Mouse (Mus musculus): ENCODE measurements around the gene Lclat1. TPM values are rescaled to one million over a fixed set of nuclear protein-coding genes. Genes with fewer than 3 reads are reported as not detected.
"Not testable (repeated sequence)": the region's sequence is repeated elsewhere in the genome, so short reads cannot be mapped to it uniquely, and the experiment has no call there.

The Lclat1 gene
- polyA plus RNA-seq, 1 experiment from 2014 or later = 12.9 TPM

DNA sequence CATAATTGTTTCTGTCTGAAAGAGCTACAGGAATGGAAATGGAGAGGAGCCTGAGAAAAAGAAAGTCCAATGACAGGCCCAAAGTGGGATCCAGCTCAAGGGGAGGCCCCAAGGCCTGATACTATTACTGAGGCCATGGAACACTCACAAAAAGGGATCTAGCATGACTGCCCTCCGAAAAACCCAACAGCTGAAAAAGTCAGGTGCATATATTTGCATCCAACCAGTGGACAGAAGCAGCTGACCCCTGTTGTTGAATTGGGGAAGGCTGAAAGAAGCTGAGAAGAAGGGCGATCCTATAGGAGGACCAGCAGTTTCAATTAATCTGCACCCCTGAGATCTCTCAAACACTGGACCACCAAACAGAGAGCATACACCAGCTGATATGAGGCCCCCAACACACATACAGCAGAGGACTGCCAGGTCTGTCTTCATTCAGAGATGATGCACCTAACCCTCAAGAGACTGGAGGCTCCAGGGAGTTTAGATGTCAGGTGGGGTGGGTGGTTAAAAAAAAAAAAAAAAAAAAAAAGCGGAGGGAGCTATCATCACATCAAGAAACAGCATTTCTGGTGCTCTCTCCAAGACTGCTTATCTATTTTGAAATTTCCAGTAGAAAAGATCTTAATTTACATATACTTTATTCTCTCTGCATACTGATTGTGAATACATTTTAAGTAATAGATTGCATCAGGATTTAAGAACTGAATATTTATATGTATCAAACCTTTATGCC lies 45.2 kb downstream of the Lclat1 start:
- not testable (repeated sequence) for H3K9ac ChIP-seq (replicated peaks); ATAC-seq (ENCODE audit: low FRiP score); H3K36me3 ChIP-seq; H3K4me3 ChIP-seq (replicated peaks); H3K27ac ChIP-seq (replicated peaks); H3K4me1 ChIP-seq; H3K4me2 ChIP-seq; H3K9me3 ChIP-seq (replicated peaks); H3K27me3 ChIP-seq (replicated peaks)
- 94% methylated on average over 3 of the region's 3 CpGs for WGBS

DNA sequence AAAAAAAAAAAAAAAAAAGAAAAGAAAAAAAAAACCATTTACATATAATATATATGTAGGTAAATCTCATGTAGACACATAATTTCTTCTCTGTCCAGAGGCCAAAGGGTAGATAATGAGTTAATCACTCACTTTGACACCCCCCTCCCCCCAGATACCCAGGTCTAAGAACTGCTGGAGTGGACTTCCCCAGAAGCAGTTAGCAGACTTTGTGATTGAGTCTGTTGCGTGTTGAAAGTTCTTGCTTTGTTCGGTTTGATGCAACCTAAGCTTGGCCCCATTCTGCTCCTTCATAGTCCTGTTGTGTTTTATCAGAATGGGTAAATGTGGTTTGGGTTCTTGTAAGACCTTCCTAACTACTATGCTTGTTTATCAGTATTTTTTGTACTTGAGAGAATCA lies 45.9 kb downstream of the Lclat1 start:
- H3K27me3 ChIP-seq (replicated peaks) = no peaks in the 10 kb centered on the region
- no peaks in the 10 kb centered on the region for H3K36me3 ChIP-seq
- H3K4me2 ChIP-seq = no peak overlapping the region
- H3K9ac ChIP-seq (replicated peaks) = no peak overlapping the region
- no peak overlapping the region for H3K27ac ChIP-seq (replicated peaks)
- H3K4me1 ChIP-seq = no peaks in the 10 kb centered on the region
- no peak for ATAC-seq (ENCODE audit: low FRiP score)
- 93% methylated on average over 2 of the region's 2 CpGs for WGBS
- no peak overlapping the region for H3K4me3 ChIP-seq (replicated peaks)
- H3K9me3 ChIP-seq (replicated peaks) = no peaks in the 10 kb centered on the region

DNA sequence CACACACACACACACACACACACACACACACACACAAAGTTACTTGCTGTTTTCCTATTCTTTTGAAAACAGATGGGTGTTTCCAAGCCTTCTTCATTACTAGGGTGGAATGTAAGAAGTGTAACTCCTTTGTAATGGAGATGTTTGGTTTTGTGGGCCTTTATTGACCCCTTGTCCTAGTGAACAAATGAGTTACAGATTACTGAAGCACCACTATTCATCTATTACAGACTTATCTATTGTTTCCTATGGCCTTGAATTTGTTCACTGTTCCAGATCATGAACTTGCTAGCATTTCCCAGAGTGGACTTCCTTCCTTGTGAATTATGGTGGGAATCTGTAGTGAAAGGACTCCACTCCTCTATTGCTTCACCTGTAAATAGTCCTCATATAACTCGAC lies 48.8 kb downstream of the Lclat1 start:
- H3K4me2 ChIP-seq = no peak overlapping the region
- no peak overlapping the region for H3K9ac ChIP-seq (replicated peaks)
- no peaks in the 10 kb centered on the region for H3K4me1 ChIP-seq
- WGBS = 40% methylated on average over 1 of the region's 1 CpGs
- no peaks in the 10 kb centered on the region for H3K27me3 ChIP-seq (replicated peaks)
- no peak overlapping the region for H3K4me3 ChIP-seq (replicated peaks)
- no peaks in the 10 kb centered on the region for H3K36me3 ChIP-seq
- no peak overlapping the region for H3K27ac ChIP-seq (replicated peaks)
- ATAC-seq (ENCODE audit: low FRiP score) = no peak
- H3K9me3 ChIP-seq (replicated peaks) = no peaks in the 10 kb centered on the region

- H3K4me2 ChIP-seq = no peak overlapping the region
- no peak overlapping the region for H3K27ac ChIP-seq (replicated peaks)
- no peaks in the 10 kb centered on the region for H3K4me1 ChIP-seq
- no peak overlapping the region for H3K4me3 ChIP-seq (replicated peaks)
- H3K9me3 ChIP-seq (replicated peaks) = no peaks in the 10 kb centered on the region
- no peak for ATAC-seq (ENCODE audit: low FRiP score)
- no peaks in the 10 kb centered on the region for H3K27me3 ChIP-seq (replicated peaks)
- H3K9ac ChIP-seq (replicated peaks) = no peak overlapping the region
- 86% methylated on average over 6 of the region's 6 CpGs for WGBS
- H3K36me3 ChIP-seq = peaks cover 3% of the 10 kb centered on the region; the same call in 1 of the 2 replicates
Observed at GRCm38 (mm10) chr17:73161795-73162194, 54.0 kb downstream of the Lclat1 start.

GRCm38 (mm10) chr17:73162445-73163208 lies 54.8 kb downstream of the Lclat1 start:
- H3K4me2 ChIP-seq = no peak overlapping the region
- no peak overlapping the region for H3K9ac ChIP-seq (replicated peaks)
- H3K4me1 ChIP-seq = no peaks in the 10 kb centered on the region
- 84% methylated on average over 15 of the region's 15 CpGs for WGBS
- no peak overlapping the region for H3K27ac ChIP-seq (replicated peaks)
- H3K27me3 ChIP-seq (replicated peaks) = no peaks in the 10 kb centered on the region
- H3K36me3 ChIP-seq = peaks cover 3% of the 10 kb centered on the region; the same call in 1 of the 2 replicates
- ATAC-seq (ENCODE audit: low FRiP score) = no peak
- no peaks in the 10 kb centered on the region for H3K9me3 ChIP-seq (replicated peaks)
- H3K4me3 ChIP-seq (replicated peaks) = no peak overlapping the region

- Histone ChIP-seq H3K27ac (replicated peaks) (no peak overlapping the region), H3K4me2 (no peak overlapping the region), H3K4me3 (replicated peaks) (no peak overlapping the region), H3K36me3 (peaks cover 3% of the 10 kb centered on the region; the same call in 1 of the 2 replicates), H3K9me3 (replicated peaks) (no peaks in the 10 kb centered on the region), H3K4me1 (no peaks in the 10 kb centered on the region), H3K27me3 (replicated peaks) (no peaks in the 10 kb centered on the region), H3K9ac (replicated peaks) (no peak overlapping the region)
- no peak for ATAC-seq (ENCODE audit: low FRiP score)
- WGBS = 66% methylated on average over 3 of the region's 3 CpGs
Observed at GRCm38 (mm10) chr17:73163597-73163996, 55.8 kb downstream of the Lclat1 start.

DNA sequence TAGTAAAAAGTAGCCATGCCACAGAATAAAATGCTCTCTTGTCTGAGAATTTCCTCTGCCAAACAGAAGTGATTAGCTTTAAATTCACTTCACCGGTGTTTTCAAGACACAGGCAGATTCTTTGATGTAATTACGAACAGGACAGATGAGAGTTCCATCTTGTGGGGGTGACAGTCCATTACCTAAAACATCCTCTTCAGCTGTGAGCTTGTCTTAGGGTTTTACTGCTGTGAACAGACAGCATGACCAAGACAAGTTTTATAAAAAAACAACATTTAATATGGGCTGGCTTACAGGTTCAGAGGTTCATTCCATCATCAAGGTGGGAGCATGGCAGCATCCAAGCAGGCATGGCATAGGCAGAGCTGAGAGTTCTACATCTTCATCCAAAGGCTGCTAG lies 56.3 kb downstream of the Lclat1 start:
- no peak overlapping the region for H3K4me3 ChIP-seq (replicated peaks)
- no peaks in the 10 kb centered on the region for H3K4me1 ChIP-seq
- no peak overlapping the region for H3K9ac ChIP-seq (replicated peaks)
- H3K4me2 ChIP-seq = no peak overlapping the region
- WGBS = 82% methylated on average over 2 of the region's 2 CpGs
- no peak overlapping the region for H3K27ac ChIP-seq (replicated peaks)
- no peaks in the 10 kb centered on the region for H3K27me3 ChIP-seq (replicated peaks)
- no peak for ATAC-seq (ENCODE audit: low FRiP score)
- peaks cover 3% of the 10 kb centered on the region; the same call in 1 of the 2 replicates for H3K36me3 ChIP-seq
- H3K9me3 ChIP-seq (replicated peaks) = no peaks in the 10 kb centered on the region

DNA sequence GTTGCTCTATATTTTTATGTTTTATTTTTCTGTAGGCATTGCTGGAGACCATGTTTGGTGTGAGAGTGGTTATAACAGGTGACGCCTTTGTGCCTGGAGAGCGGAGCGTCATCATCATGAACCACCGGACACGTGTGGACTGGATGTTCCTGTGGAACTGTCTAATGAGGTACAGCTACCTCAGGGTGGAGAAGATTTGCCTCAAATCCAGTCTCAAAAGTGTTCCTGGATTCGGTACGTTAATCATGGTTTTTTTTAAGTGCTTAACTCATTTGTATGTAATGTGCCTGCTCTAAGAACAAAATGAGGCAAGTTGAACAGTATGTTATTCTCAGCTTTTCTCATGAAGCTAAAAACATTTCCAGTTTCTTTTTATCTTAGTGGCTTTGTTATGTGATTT lies 61.7 kb downstream of the Lclat1 start:
- no peak for ATAC-seq (ENCODE audit: low FRiP score)
- H3K4me3 ChIP-seq (replicated peaks) = no peak overlapping the region
- H3K27me3 ChIP-seq (replicated peaks) = no peaks in the 10 kb centered on the region
- no peak overlapping the region for H3K4me2 ChIP-seq
- H3K9me3 ChIP-seq (replicated peaks) = no peaks in the 10 kb centered on the region
- H3K4me1 ChIP-seq = peaks cover 5% of the 10 kb centered on the region; the same call in 1 of the 2 replicates
- H3K27ac ChIP-seq (replicated peaks) = no peak overlapping the region
- no peak overlapping the region for H3K9ac ChIP-seq (replicated peaks)
- peaks cover 5% of the 10 kb centered on the region for H3K36me3 ChIP-seq
- WGBS = 90% methylated on average over 7 of the region's 7 CpGs

GRCm38 (mm10) chr17:73170141-73170540 lies 62.4 kb downstream of the Lclat1 start:
- Histone ChIP-seq H3K4me1 (peaks cover 6% of the 10 kb centered on the region; the same call in 1 of the 2 replicates), H3K27me3 (replicated peaks) (no peaks in the 10 kb centered on the region), H3K9me3 (replicated peaks) (no peaks in the 10 kb centered on the region), H3K36me3 (peaks cover 2% of the 10 kb centered on the region), H3K27ac (replicated peaks) (no peak overlapping the region), H3K4me2 (no peak overlapping the region), H3K9ac (replicated peaks) (no peak overlapping the region), H3K4me3 (replicated peaks) (no peak overlapping the region)
- ATAC-seq (ENCODE audit: low FRiP score) = no peak
- 86% methylated on average over 5 of the region's 5 CpGs for WGBS

GRCm38 (mm10) chr17:73174083-73174562 lies 66.3 kb downstream of the Lclat1 start:
- H3K36me3 ChIP-seq = peaks cover 2% of the 10 kb centered on the region; the same call in 1 of the 2 replicates
- no peaks in the 10 kb centered on the region for H3K27me3 ChIP-seq (replicated peaks)
- peak; percentile 74; the same call in 1 of the 2 replicates for ATAC-seq (ENCODE audit: low FRiP score)
- no peak overlapping the region for H3K4me2 ChIP-seq
- 34% methylated on average over 5 of the region's 5 CpGs for WGBS
- peak overlapping the region; percentile 34; the same call in 1 of the 2 replicates for H3K27ac ChIP-seq (replicated peaks)
- peaks cover 6% of the 10 kb centered on the region; the same call in 1 of the 2 replicates for H3K4me1 ChIP-seq
- no peaks in the 10 kb centered on the region for H3K9me3 ChIP-seq (replicated peaks)
- no peak overlapping the region for H3K4me3 ChIP-seq (replicated peaks)
- H3K9ac ChIP-seq (replicated peaks) = no peak overlapping the region

DNA sequence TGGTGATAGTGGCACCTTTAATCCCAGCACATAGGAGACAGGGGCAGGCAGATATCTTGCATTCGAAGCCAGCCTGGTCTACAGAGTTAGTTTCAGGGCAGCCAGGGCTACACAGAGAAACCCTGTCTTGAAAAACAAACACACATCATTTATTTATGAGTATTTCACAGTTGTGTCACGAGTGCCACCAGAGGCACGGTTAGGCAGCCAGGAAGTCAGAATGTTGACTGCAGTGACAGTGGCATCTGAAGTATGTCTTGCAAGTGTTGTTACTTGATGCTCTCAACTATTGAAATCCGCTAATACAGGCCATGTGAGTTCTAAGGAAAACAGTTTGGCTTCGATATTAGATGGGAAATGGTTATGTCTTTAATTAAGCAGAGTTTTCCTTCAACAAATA lies 67.9 kb downstream of the Lclat1 start:
- Histone ChIP-seq H3K4me2 (no peak overlapping the region), H3K27ac (replicated peaks) (no peak overlapping the region), H3K9me3 (replicated peaks) (no peaks in the 10 kb centered on the region), H3K27me3 (replicated peaks) (no peaks in the 10 kb centered on the region), H3K4me3 (replicated peaks) (no peak overlapping the region), H3K9ac (replicated peaks) (no peak overlapping the region), H3K36me3 (no peaks in the 10 kb centered on the region), H3K4me1 (peaks cover 6% of the 10 kb centered on the region; the same call in 1 of the 2 replicates)
- ATAC-seq (ENCODE audit: low FRiP score) = no peak
- WGBS = 77% methylated on average over 5 of the region's 5 CpGs

DNA sequence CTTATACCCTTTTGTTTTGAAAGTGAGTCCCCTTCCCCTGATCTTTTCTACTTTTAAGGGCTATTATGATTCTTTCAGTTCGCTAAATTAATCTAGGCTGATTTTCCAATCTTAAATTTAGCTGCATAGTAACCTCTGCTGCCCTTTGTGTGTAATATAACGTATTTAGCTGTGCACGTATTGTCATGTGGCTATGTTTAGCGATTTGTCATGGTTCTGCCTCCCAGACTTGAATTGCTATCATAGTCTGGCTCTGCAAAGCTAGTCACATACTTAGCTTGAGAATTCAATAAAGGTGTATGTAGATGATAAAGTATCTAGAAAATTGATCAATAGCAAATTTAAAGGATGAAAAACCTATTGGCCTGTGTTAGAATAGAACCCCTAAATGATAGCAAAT lies 69.3 kb downstream of the Lclat1 start:
- ATAC-seq (ENCODE audit: low FRiP score) = no peak
- Histone ChIP-seq H3K4me1 (peaks cover 6% of the 10 kb centered on the region; the same call in 1 of the 2 replicates), H3K9me3 (replicated peaks) (no peaks in the 10 kb centered on the region), H3K9ac (replicated peaks) (no peak overlapping the region), H3K4me3 (replicated peaks) (no peak overlapping the region), H3K27ac (replicated peaks) (no peak overlapping the region), H3K27me3 (replicated peaks) (no peaks in the 10 kb centered on the region), H3K4me2 (no peak overlapping the region), H3K36me3 (no peaks in the 10 kb centered on the region)
- WGBS = 83% methylated on average over 4 of the region's 4 CpGs
